Mouse (Mus musculus): ENCODE results near the gene Uevld.

DNA sequence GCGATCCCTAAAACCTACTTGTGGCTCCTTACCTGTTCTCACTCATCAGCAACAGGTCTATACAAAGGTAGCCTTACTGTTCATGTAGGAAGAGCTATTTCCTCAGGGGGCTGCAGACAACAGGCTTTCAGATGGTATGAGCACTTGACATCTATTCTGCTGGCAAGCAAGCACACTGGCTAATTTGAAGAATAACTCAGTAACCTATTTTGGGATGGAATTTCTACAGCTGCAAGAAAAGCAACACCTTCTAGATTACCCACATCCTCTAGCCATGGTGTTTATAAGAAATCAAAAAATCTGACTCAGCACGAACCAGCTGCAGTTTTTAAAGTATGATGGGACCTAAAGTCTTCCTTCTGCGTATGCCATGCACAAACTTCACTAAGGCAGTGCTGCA, 27.0 kb downstream of the Uevld start:
- no peak for TF ChIP-seq POLR2A (IDR thresholded peaks at IDR 0.05; ENCODE audit: extremely low read depth, insufficient read depth, low read length)
- TF ChIP-seq CTCF (IDR thresholded peaks at IDR 0.05; ENCODE audit: low read depth, low read length) = no peak

Measured in liver, adult 2 months (tissue).